Mouse (Mus musculus): ENCODE measurements around the gene Pax5.

DNA sequence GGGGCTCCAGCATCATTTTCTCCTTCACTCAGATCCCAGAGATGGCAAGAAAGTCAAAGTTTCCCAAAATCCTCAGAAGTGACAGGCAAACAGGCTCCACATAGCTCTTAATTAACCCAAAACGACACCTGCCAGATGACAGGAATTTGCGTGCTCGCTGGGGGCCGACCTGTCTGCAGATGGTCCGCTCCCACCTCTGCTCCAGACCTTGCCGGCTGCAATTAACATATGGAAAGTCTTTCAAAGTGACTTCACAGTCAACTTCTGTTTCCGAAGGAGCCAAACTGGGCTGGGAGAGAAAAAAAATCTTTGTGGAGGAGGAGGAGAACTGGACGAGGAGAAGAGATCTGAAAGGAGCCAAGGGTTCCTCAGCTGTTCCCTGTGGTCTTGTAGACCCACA lies 164.6 kb downstream of the Pax5 start:
- no peak for TF ChIP-seq CTCF (IDR thresholded peaks at IDR 0.05; ENCODE audit: borderline replicate concordance, insufficient read depth, low read length)
- no peak for TF ChIP-seq POLR2A (IDR thresholded peaks at IDR 0.05; ENCODE audit: low read depth, low read length)

All from embryonic fibroblast, embryonic 13.5 days (primary cell).